25 mouse cellular contexts compared by ENCODE assay signal in the genomic region with DNA sequence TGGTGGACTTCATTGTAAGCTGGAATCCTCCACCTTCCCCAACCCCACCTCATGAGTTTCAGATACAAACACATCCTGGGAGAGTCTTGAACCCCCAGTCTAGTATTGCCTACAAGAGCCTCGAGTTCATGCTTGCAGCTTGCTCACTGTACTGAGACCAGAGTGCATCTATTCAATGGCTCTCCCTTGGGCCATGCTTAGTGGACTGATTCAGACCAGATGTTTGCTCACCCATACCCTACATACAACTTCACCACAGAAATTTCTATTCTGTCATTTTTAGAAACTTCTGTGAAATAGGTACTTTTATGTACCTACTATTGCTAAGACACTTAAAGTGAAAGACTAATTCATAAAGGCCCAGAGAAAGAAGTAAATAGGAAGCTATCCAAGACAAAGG. TPM values are rescaled to one million over a fixed set of nuclear protein-coding genes. Genes with fewer than 3 reads are reported as not detected.
A peak's percentile ranks its signal among the peaks of the same experiment; 100 is the strongest.
DNase-seq lines count a peak whose midpoint lies in the region; ATAC-seq and TF ChIP-seq lines count a peak whose summit lies in the region.
"Had no signal": no experiment of that assay in that cellular context is flagged by ENCODE, and none has a peak within 500 bp of the region (broad histone marks: within the 10 kb centered on the region; RNA-seq: fewer than 3 reads in every experiment).

No protein-coding gene starts in this region.

- peaks cover 15% of the 10 kb centered on the region for H3K79me2 ChIP-seq in heart, adult 2 months (replicated peaks; ENCODE audit: control insufficient read depth, insufficient read depth, low read length)

- H3K27ac ChIP-seq in heart, adult 2 months: peak overlapping the region; percentile 44
- no peak overlapping the region for H3K27ac ChIP-seq in heart, embryonic 11.5 days (ENCODE audit: low read depth, low read length)
- H3K27ac ChIP-seq in heart, postnatal 0 days (ENCODE audit: low read depth): peak overlapping the region; percentile 26
- H3K27ac ChIP-seq in brown adipose tissue, adult 24 weeks (replicated peaks; ENCODE audit: low read depth, low read length): peak overlapping the region; percentile 42; the same call in 1 of the 2 replicates
- H3K27ac ChIP-seq in thymus, adult 2 months (ENCODE audit: control insufficient read depth, insufficient read depth, low read length): no peak overlapping the region
- H3K27ac ChIP-seq: embryonic facial prominence, embryonic 13.5 days; forebrain, embryonic 12.5 days; hindbrain, embryonic 12.5 days; hindbrain, postnatal 0 days had no signal

- no peak for TF ChIP-seq EP300 in heart, adult 2 months (IDR thresholded peaks at IDR 0.05; ENCODE audit: insufficient read depth, low read depth, low read length)
- TF ChIP-seq EP300 in heart, postnatal 0 days (IDR thresholded peaks at IDR 0.05; ENCODE audit: low read depth): no peak

- no peak overlapping the region for H3K4me3 ChIP-seq in heart, adult 2 months
- no peak overlapping the region for H3K4me3 ChIP-seq in heart, embryonic 11.5 days (ENCODE audit: low read depth, low read length)
- H3K4me3 ChIP-seq in heart, postnatal 0 days (ENCODE audit: low read depth, low read length): no peak overlapping the region
- H3K4me3 ChIP-seq in brown adipose tissue, adult 24 weeks (ENCODE audit: insufficient read depth, low read depth, low read length): no peak overlapping the region
- no peak overlapping the region for H3K4me3 ChIP-seq in thymus, adult 2 months (ENCODE audit: control insufficient read depth, insufficient read depth, low read length)
- H3K4me3 ChIP-seq: embryonic facial prominence, embryonic 13.5 days; forebrain, embryonic 12.5 days; heart, embryonic 12.5 days; hindbrain, embryonic 12.5 days had no signal

- no peak overlapping the region for H3K4me2 ChIP-seq in heart, embryonic 11.5 days
- H3K4me2 ChIP-seq in heart, postnatal 0 days (ENCODE audit: low read depth, low read length): no peak overlapping the region
- H3K4me2 ChIP-seq: embryonic facial prominence, embryonic 13.5 days; forebrain, embryonic 12.5 days; heart, embryonic 12.5 days; hindbrain, embryonic 12.5 days had no signal

- peak in 1 of 2 experiments; percentile 17 for DNase-seq in heart, adult 2 months
- DNase-seq in heart, postnatal 0 days (ENCODE audit: low spot score): no peak
- DNase-seq in heart, postnatal 10 days: no peak
- DNase-seq in A20 (ENCODE audit: low read depth, low spot score): peak; percentile 70
- no peak for DNase-seq in thymus, adult 2 months
- DNase-seq: cerebellum, adult 18-20 months; cerebellum, adult 9-11 months; cerebellum, postnatal 36 days; gastrocnemius, postnatal 25 days; heart, postnatal 4 days; kidney, adult 11 months had no signal

- H3K36me3 ChIP-seq in heart, adult 2 months (ENCODE audit: control insufficient read depth, insufficient read depth, low read length): peaks cover 29% of the 10 kb centered on the region
- H3K36me3 ChIP-seq in heart, embryonic 11.5 days (ENCODE audit: control insufficient read depth, insufficient read depth, low read length): no peaks in the 10 kb centered on the region
- H3K36me3 ChIP-seq in heart, postnatal 0 days (replicated peaks; ENCODE audit: control insufficient read depth, insufficient read depth, low read length): no peaks in the 10 kb centered on the region
- H3K36me3 ChIP-seq in thymus, adult 2 months (ENCODE audit: control insufficient read depth, insufficient read depth, low read length): no peaks in the 10 kb centered on the region
- H3K36me3 ChIP-seq: forebrain, embryonic 12.5 days had no signal

- 40% methylated on average over 1 of the region's 1 CpGs for WGBS in heart, adult 2 months
- WGBS in heart, embryonic 11.5 days (ENCODE audit: insufficient replicate concordance): 75% methylated on average over 1 of the region's 1 CpGs
- 71% methylated on average over 1 of the region's 1 CpGs for WGBS in heart, postnatal 0 days
- WGBS in thymus, adult 2 months: 97% methylated on average over 1 of the region's 1 CpGs

- H3K27me3 ChIP-seq in heart, adult 2 months (ENCODE audit: control insufficient read depth, insufficient read depth, low read length): no peaks in the 10 kb centered on the region
- H3K27me3 ChIP-seq in heart, embryonic 11.5 days (ENCODE audit: control insufficient read depth, insufficient read depth, low read length): no peaks in the 10 kb centered on the region
- H3K27me3 ChIP-seq in heart, postnatal 0 days (ENCODE audit: control insufficient read depth, insufficient read depth, low read length): no peaks in the 10 kb centered on the region
- no peaks in the 10 kb centered on the region for H3K27me3 ChIP-seq in thymus, adult 2 months (ENCODE audit: control insufficient read depth, insufficient read depth, low read length)
- H3K27me3 ChIP-seq: embryonic facial prominence, embryonic 13.5 days; forebrain, embryonic 12.5 days; heart, embryonic 12.5 days; hindbrain, embryonic 12.5 days had no signal

- TF ChIP-seq CTCF in heart, adult 2 months (IDR thresholded peaks at IDR 0.05): no peak
- TF ChIP-seq CTCF in heart, postnatal 0 days (IDR thresholded peaks at IDR 0.05; ENCODE audit: low read depth): no peak
- no peak for TF ChIP-seq CTCF in thymus, adult 2 months (IDR thresholded peaks at IDR 0.05; ENCODE audit: borderline replicate concordance, control insufficient read depth, extremely low read depth, insufficient read depth, low read length, poor library complexity)

- no peak overlapping the region for H3K9ac ChIP-seq in heart, adult 2 months (ENCODE audit: low read depth, low read length)
- H3K9ac ChIP-seq in heart, embryonic 11.5 days (ENCODE audit: low read depth, low read length): no peak overlapping the region
- no peak overlapping the region for H3K9ac ChIP-seq in heart, postnatal 0 days (replicated peaks; ENCODE audit: low read depth, low read length)
- H3K9ac ChIP-seq: embryonic facial prominence, embryonic 13.5 days; forebrain, embryonic 12.5 days; heart, embryonic 12.5 days; hindbrain, embryonic 12.5 days had no signal

- no peak for ATAC-seq in heart, embryonic 11.5 days (replicated peaks; ENCODE audit: insufficient number of reproducible peaks, low FRiP score, low TSS enrichment)
- ATAC-seq in heart, postnatal 0 days (ENCODE audit: insufficient read depth, low read depth): no peak
- ATAC-seq: forebrain, embryonic 16.5 days; hindbrain, postnatal 0 days had no signal

- no peak for TF ChIP-seq POLR2A in heart, adult 2 months (IDR thresholded peaks at IDR 0.05; ENCODE audit: insufficient read depth, low read depth, low read length)
- no peak for TF ChIP-seq POLR2A in thymus, adult 2 months (IDR thresholded peaks at IDR 0.05; ENCODE audit: control insufficient read depth, extremely low read depth, insufficient read depth, low read length, poor library complexity)

- intact Hi-C loops in heart, adult 2 months (cut with DNase I): no loop called here
- intact Hi-C loops in heart, postnatal 10 days (cut with DNase I): no loop called here

- H3K4me1 ChIP-seq in heart, adult 2 months (ENCODE audit: control insufficient read depth, insufficient read depth, low read length): peaks cover 22% of the 10 kb centered on the region
- H3K4me1 ChIP-seq in heart, embryonic 11.5 days (ENCODE audit: control insufficient read depth, insufficient read depth, low read length): peaks cover 19% of the 10 kb centered on the region
- H3K4me1 ChIP-seq in heart, postnatal 0 days (ENCODE audit: control insufficient read depth, insufficient read depth): peaks cover 30% of the 10 kb centered on the region
- H3K4me1 ChIP-seq in brown adipose tissue, adult 24 weeks (ENCODE audit: control insufficient read depth, insufficient read depth, insufficient read length, low read length): peaks cover 30% of the 10 kb centered on the region
- peaks cover 2% of the 10 kb centered on the region for H3K4me1 ChIP-seq in thymus, adult 2 months (replicated peaks; ENCODE audit: control insufficient read depth, insufficient read depth, low read length)
- H3K4me1 ChIP-seq: hindbrain, embryonic 12.5 days had no signal

- no peaks in the 10 kb centered on the region for H3K9me3 ChIP-seq in heart, embryonic 11.5 days (replicated peaks; ENCODE audit: control insufficient read depth, low read length)
- H3K9me3 ChIP-seq in heart, postnatal 0 days (replicated peaks; ENCODE audit: control insufficient read depth, low read length): no peaks in the 10 kb centered on the region
- H3K9me3 ChIP-seq: embryonic facial prominence, embryonic 13.5 days; forebrain, embryonic 12.5 days; G1E; heart, embryonic 12.5 days; hindbrain, embryonic 12.5 days had no signal

RNA-seq across cellular contexts. Expression of a gene that starts 18.1 kb away (rescaled TPM):
- 100 to 1,000 TPM; 106 to 117 TPM for total RNA-seq in heart, adult 2 months (2021)
- polyA plus RNA-seq in heart, adult 2 months (2012; rRNA removed): 47.2 and 65.1 TPM in 2 replicates
- polyA plus RNA-seq in heart, embryonic 11.5 days (2014; fragmentation: Nextera tagmentation; extraction: Ambion mirVana): 56.4 and 64.8 TPM in 2 replicates
- total RNA-seq in heart, postnatal 0 days (2014; rRNA removed; ENCODE audit: low replicate concordance): 29.5 and 53.0 TPM in 2 replicates
- polyA plus RNA-seq in heart, postnatal 0 days (2015; fragmentation: Nextera tagmentation; extraction: Ambion mirVana): 47.5 and 49.3 TPM in 2 replicates
- total RNA-seq in heart, postnatal 10 days (2021): 100 to 1,000 TPM; 147 to 160 TPM
- 85.1 and 146 TPM in 2 replicates for polyA plus RNA-seq in brown adipose tissue, adult 24 weeks (2012; ENCODE audit: insufficient read depth, insufficient read length, missing spikeins)
- polyA plus RNA-seq in thymus, adult 2 months (2012; rRNA removed): 28.7 and 33.8 TPM in 2 replicates

RNA-seq across cellular contexts. Expression of a gene that starts 39.9 kb away (rescaled TPM):
- not detected for total RNA-seq in heart, adult 2 months (2021)
- polyA plus RNA-seq in heart, adult 2 months (2012; rRNA removed): not detected in 2 replicates
- not detected in 2 replicates for polyA plus RNA-seq in heart, embryonic 11.5 days (2014; fragmentation: Nextera tagmentation; extraction: Ambion mirVana)
- not detected in 2 replicates for total RNA-seq in heart, postnatal 0 days (2014; rRNA removed; ENCODE audit: low replicate concordance)
- not detected in 2 replicates for polyA plus RNA-seq in heart, postnatal 0 days (2015; fragmentation: Nextera tagmentation; extraction: Ambion mirVana)
- not detected for total RNA-seq in heart, postnatal 10 days (2021)
- polyA plus RNA-seq in brown adipose tissue, adult 24 weeks (2012; ENCODE audit: insufficient read depth, insufficient read length, missing spikeins): not detected in 2 replicates
- not detected in 2 replicates for polyA plus RNA-seq in thymus, adult 2 months (2012; rRNA removed)
- total RNA-seq: adrenal gland, adult 18-20 months; adrenal gland, postnatal 14 days; G1E; gastrocnemius, postnatal 25 days; granulocyte monocyte progenitor cell, adult 5-6 weeks; heart, postnatal 4 days; hindbrain, postnatal 0 days had no signal
- polyA plus RNA-seq: embryonic facial prominence, embryonic 13.5 days; forebrain, embryonic 12.5 days; forebrain, embryonic 16.5 days; frontal cortex, adult 2 months; G1E; heart, embryonic 12.5 days; hindbrain, embryonic 12.5 days; hindbrain, postnatal 0 days; intestine, embryonic 14.5 days had no signal

Comparison
In these comparisons a context has a peak if more than half of its experiments do, and no peak if none do; other contexts are left out.
1. H3K27ac ChIP-seq: peak in heart, adult 2 months (single experiment), heart, postnatal 0 days (single experiment) and brown adipose tissue, adult 24 weeks (single experiment); none in heart, embryonic 11.5 days (single experiment) and thymus, adult 2 months (single experiment).